Mouse (Mus musculus) heart, postnatal 0 days (tissue): ENCODE data around the gene Nr2c2ap. TPM values are rescaled to one million over a fixed set of nuclear protein-coding genes. Genes with fewer than 3 reads are reported as not detected.
A peak's percentile ranks its signal among the peaks of the same experiment; 100 is the strongest.

Experiments used
- ATAC-seq: fragments of 200-750 bp; cut with Nextera tagmentation; 2 replicates; pipeline ENCODE4 v1.8.0; 2017; ENCODE audit warnings: low read depth, moderate number of reproducible peaks, moderate library complexity; ENCODE audit not compliant: insufficient read depth
- DNase-seq: peaks from one replicate; pipeline ENCODE4 v3.0.0-alpha.2; 2016; ENCODE audit warnings: low spot score
- H3K27ac ChIP-seq: fragments of 300-500 bp; sonication (generic); 2 replicates; pipeline ENCODE4 v1.5.1; 2014; ENCODE audit warnings: low read depth, mild to moderate bottlenecking
- H3K27me3 ChIP-seq: fragments of 300-500 bp; sonication (generic); 2 replicates; pipeline ENCODE4 v1.6.1; 2014; ENCODE audit warnings: low read length, mixed read lengths; ENCODE audit not compliant: control insufficient read depth, insufficient read depth
- H3K36me3 ChIP-seq: fragments of 300-500 bp; sonication (generic); replicated peaks from 2 replicates; pipeline ENCODE4 v1.6.1; 2014; ENCODE audit warnings: low read length, mixed read lengths; ENCODE audit not compliant: control insufficient read depth, insufficient read depth
- H3K4me1 ChIP-seq: fragments of 300-500 bp; sonication (generic); 2 replicates; pipeline ENCODE4 v1.6.1; 2014; ENCODE audit warnings: antibody characterized with exemption; ENCODE audit not compliant: control insufficient read depth, insufficient read depth
- H3K4me2 ChIP-seq: fragments of 300-500 bp; sonication (generic); 2 replicates; pipeline ENCODE4 v1.6.1; 2014; ENCODE audit warnings: low read depth, mild to moderate bottlenecking, low read length, moderate library complexity
- H3K4me3 ChIP-seq: fragments of 300-500 bp; sonication (generic); 2 replicates; pipeline ENCODE4 v1.5.1; 2014; ENCODE audit warnings: low read depth, low read length
- H3K9ac ChIP-seq: fragments of 300-500 bp; sonication (generic); replicated peaks from 2 replicates; pipeline ENCODE4 v1.6.1; 2014; ENCODE audit warnings: low read depth, low read length, mixed read lengths
- H3K9me3 ChIP-seq: fragments of 300-500 bp; sonication (generic); replicated peaks from 2 replicates; pipeline ENCODE4 v1.6.1; 2016; ENCODE audit warnings: low read length; ENCODE audit not compliant: control insufficient read depth
- CTCF ChIP-seq: IDR thresholded peaks from 2 replicates; pipeline ENCODE4 v1.5.1; 2016; ENCODE audit warnings: antibody characterized with exemption, control low read depth, low read depth
- EP300 ChIP-seq: IDR thresholded peaks from 2 replicates; pipeline ENCODE4 v1.6.1; 2016; ENCODE audit warnings: antibody characterized with exemption, low read depth
- WGBS: fragments of 180-500 bp; shearing (Covaris S2); extraction: QIAGEN DNeasy Blood & Tissue Kit; methylation state at CpG from one replicate; pipeline ENCODE4 v1.1.7; 2014; 5-methylcytosine and 5-hydroxymethylcytosine counted together
- polyA plus RNA-seq: library from polyadenylated mRNA; unstranded; fragments of >200 nt; fragmentation: Nextera tagmentation; extraction: Ambion mirVana; gene quantifications from 2 replicates; pipeline ENCODE4 v1.2.1, GENCODE M21; 2015
- total RNA-seq: library from RNA; depleted of rRNA; stranded (reverse); fragments of >200 nt; gene quantifications from 2 replicates; pipeline ENCODE4 v1.2.3, GENCODE M21; 2014; ENCODE audit warnings: low replicate concordance

Nr2c2ap gene
- total and polyA plus RNA-seq, 2 experiments from 2014 or later: 10.3 to 32.5 TPM

DNA sequence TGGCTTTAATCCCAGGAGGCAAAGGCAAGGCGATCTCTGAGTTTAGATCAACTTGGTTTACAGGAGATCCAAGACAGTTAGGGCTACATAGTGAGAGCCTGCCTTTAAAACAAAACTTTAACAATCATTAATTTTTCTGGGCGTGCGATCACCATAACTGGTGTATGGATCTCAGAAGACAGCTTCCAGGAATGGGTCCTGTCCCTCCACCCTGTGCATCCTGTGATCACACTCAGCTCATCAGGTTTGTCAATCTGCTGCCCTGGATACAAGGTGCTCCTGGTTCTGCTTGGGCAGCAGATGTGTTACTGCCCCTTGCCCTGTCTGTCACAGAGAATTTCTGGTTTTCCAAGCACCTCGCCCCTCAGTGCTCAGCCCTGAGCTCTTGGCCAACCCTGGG, 28.1 kb downstream of the Nr2c2ap start:
- no peaks in the 10 kb centered on the region for H3K9me3 ChIP-seq
- TF ChIP-seq CTCF (no peak), EP300 (no peak)
- no peaks in the 10 kb centered on the region for H3K36me3 ChIP-seq
- no peak overlapping the region for H3K27ac ChIP-seq
- DNase-seq: no peak
- WGBS: 88% methylated on average over 4 of the region's 4 CpGs
- H3K9ac ChIP-seq: no peak overlapping the region
- no peaks in the 10 kb centered on the region for H3K4me1 ChIP-seq
- no peak overlapping the region for H3K4me3 ChIP-seq
- H3K27me3 ChIP-seq: no peaks in the 10 kb centered on the region
- ATAC-seq: no peak
- no peak overlapping the region for H3K4me2 ChIP-seq

DNA sequence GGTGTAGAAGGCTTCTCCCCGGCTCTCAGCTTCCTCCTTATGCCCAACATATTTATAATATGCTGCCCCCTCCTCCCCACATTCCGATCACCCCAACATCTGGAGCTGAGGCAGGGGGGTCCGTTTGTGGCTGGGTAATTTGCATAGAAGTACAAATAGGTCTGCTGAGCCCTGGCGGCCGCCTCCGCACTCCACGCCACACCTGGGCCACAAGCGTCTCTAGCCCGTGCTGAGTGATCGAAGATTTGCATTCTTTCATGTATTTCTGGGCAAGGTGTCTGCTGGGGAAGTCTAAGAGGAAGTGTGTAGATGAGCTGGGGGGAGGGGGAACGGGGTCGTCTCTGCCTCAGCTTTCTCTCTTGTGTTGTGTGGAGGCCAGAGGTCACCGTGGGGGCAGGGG, 28.9 kb downstream of the Nr2c2ap start:
- 54% methylated on average over 13 of the region's 13 CpGs for WGBS
- Histone ChIP-seq H3K9me3 (no peaks in the 10 kb centered on the region), H3K27me3 (peaks cover 1% of the 10 kb centered on the region), H3K27ac (no peak overlapping the region; the same call in 1 of the 2 replicates), H3K4me3 (no peak overlapping the region), H3K9ac (no peak overlapping the region), H3K4me2 (no peak overlapping the region), H3K36me3 (no peaks in the 10 kb centered on the region), H3K4me1 (no peaks in the 10 kb centered on the region)
- ATAC-seq: no peak
- DNase-seq: no peak
- TF ChIP-seq CTCF (no peak), EP300 (no peak)

DNA sequence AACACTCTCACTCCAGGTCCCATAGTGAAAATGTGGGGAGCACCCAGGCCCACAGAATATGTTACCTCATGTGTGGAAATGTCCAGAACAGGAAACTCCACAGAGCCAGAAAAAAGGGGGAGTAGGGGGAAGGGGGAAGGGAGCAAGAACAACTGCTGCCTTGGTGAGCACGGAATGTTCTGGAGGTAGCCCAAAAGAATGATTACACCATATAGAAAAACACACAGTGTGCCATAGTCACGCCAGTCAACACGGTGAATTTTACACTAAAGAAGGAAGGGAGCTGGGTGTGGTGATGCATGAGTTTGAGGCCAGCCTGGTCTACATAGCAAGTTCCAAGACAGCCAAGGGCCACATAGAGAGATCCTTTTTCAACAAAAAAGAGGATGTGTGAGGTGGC, 32.2 kb downstream of the Nr2c2ap start:
- Histone ChIP-seq H3K9ac (no peak overlapping the region), H3K4me1 (no peaks in the 10 kb centered on the region), H3K36me3 (no peaks in the 10 kb centered on the region), H3K4me3 (no peak overlapping the region), H3K9me3 (no peaks in the 10 kb centered on the region), H3K27me3 (peaks cover 13% of the 10 kb centered on the region), H3K27ac (no peak overlapping the region), H3K4me2 (no peak overlapping the region)
- DNase-seq (no peak), ATAC-seq (no peak)
- whole genome bisulfite sequencing: 77% methylated on average over 3 of the region's 3 CpGs
- no peak for TF ChIP-seq EP300
- TF ChIP-seq CTCF: no peak

DNA sequence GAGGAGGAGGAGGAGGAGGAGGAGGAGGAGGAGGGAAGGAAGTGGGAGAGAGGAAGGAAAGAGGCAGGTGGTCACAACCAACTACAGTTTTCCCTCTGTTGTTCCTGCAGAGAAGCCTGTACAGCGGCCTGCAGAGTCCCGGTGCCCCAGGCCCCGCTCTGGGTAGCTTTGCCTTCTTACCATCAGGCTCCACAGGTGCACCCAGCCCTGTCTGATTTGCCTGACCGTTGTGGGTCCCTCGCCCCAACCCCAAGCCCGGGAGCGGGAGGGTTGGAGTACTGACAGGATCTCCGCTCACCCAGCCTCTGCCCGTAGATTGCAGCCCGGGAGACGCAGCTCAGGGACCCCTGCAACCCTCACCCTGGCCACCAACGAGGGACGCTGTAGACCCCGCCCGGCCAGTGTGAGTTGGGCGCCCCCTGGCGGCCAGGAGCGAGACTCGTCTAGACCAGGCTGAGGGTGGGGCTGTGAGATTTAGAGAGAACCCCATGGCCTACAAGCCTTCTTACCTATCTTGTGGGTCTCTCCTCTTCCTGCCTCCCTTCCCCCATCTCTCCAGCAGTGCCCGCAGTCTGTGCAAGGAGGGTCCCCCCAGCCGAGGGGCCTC, 35.5 kb downstream of the Nr2c2ap start:
- Histone ChIP-seq H3K4me1 (no peaks in the 10 kb centered on the region), H3K4me2 (peak overlapping the region; percentile 50), H3K27me3 (peaks cover 13% of the 10 kb centered on the region), H3K36me3 (no peaks in the 10 kb centered on the region), H3K27ac (no peak overlapping the region), H3K9me3 (no peaks in the 10 kb centered on the region), H3K9ac (no peak overlapping the region), H3K4me3 (peak overlapping the region; percentile 18; the same call in 1 of the 2 replicates)
- 2% methylated on average over 19 of the region's 21 CpGs for WGBS
- ATAC-seq (peak; percentile 86), DNase-seq (peak; percentile 69)
- TF ChIP-seq CTCF (peak; percentile 93), EP300 (no peak)

DNA sequence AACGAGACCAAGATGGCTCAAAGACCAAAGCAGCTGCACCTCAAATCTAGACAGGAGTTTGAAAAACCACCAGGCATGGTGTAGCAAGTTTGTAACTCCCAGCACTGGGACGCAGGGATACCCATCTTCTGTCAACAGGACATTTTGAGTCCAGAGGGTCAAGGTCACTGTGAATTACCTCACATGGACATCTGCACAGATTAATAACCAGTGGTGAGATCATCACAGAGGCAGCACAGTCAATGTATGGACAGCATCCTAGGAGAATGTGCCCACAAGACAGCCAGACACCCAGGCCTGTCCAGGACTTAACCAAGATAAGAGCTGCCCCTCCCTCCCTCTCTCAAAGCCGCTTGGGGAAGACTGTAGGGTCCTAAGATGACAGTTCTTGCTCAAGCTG, 39.0 kb downstream of the Nr2c2ap start:
- H3K27me3 ChIP-seq: peaks cover 11% of the 10 kb centered on the region
- H3K9ac ChIP-seq: no peak overlapping the region
- ATAC-seq (no peak), DNase-seq (no peak)
- no peaks in the 10 kb centered on the region for H3K9me3 ChIP-seq
- no peak overlapping the region for H3K27ac ChIP-seq
- TF ChIP-seq CTCF: no peak
- no peak for TF ChIP-seq EP300
- H3K4me1 ChIP-seq: peaks cover 16% of the 10 kb centered on the region
- no peak overlapping the region for H3K4me3 ChIP-seq
- no peak overlapping the region for H3K4me2 ChIP-seq
- WGBS: 68% methylated on average over 3 of the region's 3 CpGs
- H3K36me3 ChIP-seq: no peaks in the 10 kb centered on the region

DNA sequence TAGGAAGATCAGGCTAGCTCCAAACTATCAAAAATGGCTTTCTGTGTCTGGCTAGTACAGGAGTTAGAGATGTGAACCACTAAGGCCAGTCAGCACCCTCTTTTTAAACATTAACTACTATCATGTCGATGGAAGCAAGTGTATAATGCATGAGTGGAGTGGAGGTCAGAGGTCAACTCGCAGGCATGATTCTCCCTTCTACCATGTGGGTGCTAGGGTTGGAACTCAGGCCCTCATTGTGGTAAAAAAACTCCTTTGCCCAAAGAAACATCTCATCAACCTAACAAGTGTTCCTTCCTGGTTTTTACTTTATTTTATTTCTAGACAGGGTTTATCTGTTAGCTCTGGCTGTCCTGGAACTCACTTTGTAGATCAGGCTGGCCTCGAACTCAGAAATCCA, 39.6 kb downstream of the Nr2c2ap start:
- Histone ChIP-seq H3K27ac (no peak overlapping the region), H3K4me1 (peaks cover 16% of the 10 kb centered on the region), H3K9me3 (no peaks in the 10 kb centered on the region), H3K36me3 (no peaks in the 10 kb centered on the region), H3K4me2 (no peak overlapping the region), H3K27me3 (peaks cover 5% of the 10 kb centered on the region; the same call in 1 of the 2 replicates), H3K4me3 (no peak overlapping the region), H3K9ac (no peak overlapping the region)
- ATAC-seq (no peak), DNase-seq (no peak)
- 78% methylated on average over 3 of the region's 3 CpGs for WGBS
- no peak for TF ChIP-seq CTCF
- no peak for TF ChIP-seq EP300
